Mouse (Mus musculus) R1 (cell line): ENCODE measurements around the gene Evc.

Experiments used
- DNase-seq: peaks from one replicate; pipeline ENCODE4 v3.0.0-alpha.2; 2018; ENCODE audit warnings: low read depth, low spot score

Evc gene

DNA sequence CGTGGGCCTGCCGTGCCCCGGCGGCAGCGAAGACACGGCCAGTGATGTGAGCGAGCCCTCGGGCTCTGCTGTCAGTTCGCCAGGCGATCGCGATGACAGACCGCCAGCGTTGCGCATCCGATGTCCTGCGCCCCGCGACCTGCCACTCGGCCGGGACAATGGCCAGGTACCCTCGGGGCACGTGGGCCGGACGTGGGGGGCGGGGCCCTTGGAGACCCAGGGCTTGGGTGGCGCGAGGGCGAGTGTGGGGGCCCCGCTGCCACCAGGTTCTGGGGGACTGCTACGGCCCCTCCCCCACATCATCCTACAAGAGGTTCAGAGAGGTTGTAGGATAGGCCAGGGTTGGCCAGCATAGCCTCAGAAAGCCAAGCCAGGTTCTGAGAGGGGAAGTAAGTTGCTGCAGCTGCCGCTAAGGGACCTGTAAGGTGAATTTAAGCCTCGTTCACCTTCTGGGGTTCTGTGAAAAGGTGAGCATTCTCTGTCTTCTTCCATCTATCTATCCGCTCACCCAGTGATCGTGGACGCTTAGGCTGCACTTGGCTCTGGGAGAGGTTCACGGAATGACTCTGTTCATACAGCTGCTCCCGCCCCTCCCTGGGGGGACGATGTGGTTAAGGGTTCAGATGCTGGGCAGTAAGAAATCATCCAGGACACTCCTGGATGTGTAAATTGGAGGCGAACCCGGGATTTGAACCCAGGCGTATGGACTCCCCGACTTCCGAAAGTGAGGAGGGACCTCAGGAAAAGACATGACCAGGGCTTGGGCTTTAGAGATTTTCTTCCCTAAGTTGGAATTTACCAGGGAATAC, 94.1 kb downstream of the Evc start:
- peak; percentile 32 for DNase-seq

- peak; percentile 88 for DNase-seq
Measured at GRCm38 (mm10) chr5:37241651-37242151, 95.0 kb downstream of the Evc start, which contains the start of gene Crmp1. Gene Crmp1 (plus strand): TSS chr5:37241940.

- no peak for DNase-seq
Measured at GRCm38 (mm10) chr5:37241224-37241623, 95.5 kb downstream of the Evc start.

GRCm38 (mm10) chr5:37240550-37240949, 96.1 kb downstream of the Evc start:
- DNase-seq: peak; percentile 77
